Mouse (Mus musculus) embryonic fibroblast, embryonic 13.5 days (primary cell): ENCODE data around the gene Dnah17.

Source experiments
- CTCF ChIP-seq: IDR thresholded peaks from 2 replicates; pipeline ENCODE4 v1.5.1; 2011; ENCODE audit warnings: mild to moderate bottlenecking, control low read depth, low read length, moderate library complexity, borderline replicate concordance; ENCODE audit not compliant: insufficient read depth
- POLR2A ChIP-seq: IDR thresholded peaks from 2 replicates; pipeline ENCODE4 v1.6.1; 2011; ENCODE audit warnings: low read depth, mild to moderate bottlenecking, control low read depth, low read length, moderate library complexity

DNA sequence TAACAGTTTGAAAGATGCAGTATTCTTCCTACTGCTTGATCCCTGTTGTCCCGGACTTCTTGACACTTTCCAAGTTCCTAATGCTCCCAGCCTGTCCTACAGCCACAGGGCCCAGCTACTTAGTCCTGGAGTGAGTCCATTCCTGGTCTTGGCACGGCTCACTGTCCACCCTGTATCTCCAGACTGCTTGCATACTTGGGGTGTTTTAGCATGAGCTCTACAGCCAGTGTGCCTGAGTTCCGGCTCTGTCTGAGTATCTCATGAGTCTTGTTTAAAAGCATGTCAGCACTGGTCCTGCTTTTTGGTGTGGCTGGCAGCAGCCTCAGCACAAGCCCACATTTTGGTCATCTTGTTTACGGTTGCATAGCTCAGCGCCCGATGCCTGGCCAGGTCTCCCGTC lies 44.3 kb upstream of the Dnah17 start:
- no peak for TF ChIP-seq CTCF
- no peak for TF ChIP-seq POLR2A
